Mouse (Mus musculus) B cell, adult 2 months (primary cell): ENCODE measurements around the gene 1810037I17Rik.

ENCODE experiments used
- DNase-seq, 2 experiments: peaks; one replicate each; pipeline ENCODE4 v3.0.0; 2022

1810037I17Rik gene

GRCm38 (mm10) chr3:122924009-122924914, at the start of gene 1810037I17Rik:
Gene 1810037I17Rik, plus strand, starts transcription at chr3:122924203.
- DNase-seq: peak; percentile 95

- no peak for DNase-seq
Observed at GRCm38 (mm10) chr3:122876870-122877269, 47.1 kb upstream of the 1810037I17Rik start.

- no peak for DNase-seq
Observed at GRCm38 (mm10) chr3:122877543-122877942, 46.5 kb upstream of the 1810037I17Rik start.

- DNase-seq: no peak
Observed at GRCm38 (mm10) chr3:122878705-122879315, 45.2 kb upstream of the 1810037I17Rik start.

- no peak for DNase-seq
Observed at GRCm38 (mm10) chr3:122887505-122888301, 36.3 kb upstream of the 1810037I17Rik start.

GRCm38 (mm10) chr3:122888371-122888819, 35.6 kb upstream of the 1810037I17Rik start:
- no peak for DNase-seq

GRCm38 (mm10) chr3:122894772-122895171, 29.2 kb upstream of the 1810037I17Rik start, which contains the start of gene Fabp2:
Gene Fabp2, plus strand, starts transcription at chr3:122895072.
- no peak for DNase-seq

- no peak for DNase-seq
Observed at GRCm38 (mm10) chr3:122895189-122895731, 28.7 kb upstream of the 1810037I17Rik start.

GRCm38 (mm10) chr3:122898254-122898653, 25.7 kb upstream of the 1810037I17Rik start:
- DNase-seq: no peak

GRCm38 (mm10) chr3:122903746-122904433, 20.1 kb upstream of the 1810037I17Rik start:
- DNase-seq: peak; percentile 23 to 28

GRCm38 (mm10) chr3:122907841-122908240, 16.2 kb upstream of the 1810037I17Rik start:
- no peak for DNase-seq

- no peak for DNase-seq
Observed at GRCm38 (mm10) chr3:122915493-122915892, 8.5 kb upstream of the 1810037I17Rik start.

- no peak for DNase-seq
Observed at GRCm38 (mm10) chr3:122916191-122916680, 7.8 kb upstream of the 1810037I17Rik start.

- no peak for DNase-seq
Observed at GRCm38 (mm10) chr3:122918672-122919071, 5.3 kb upstream of the 1810037I17Rik start.

GRCm38 (mm10) chr3:122919260-122919659, 4.7 kb upstream of the 1810037I17Rik start, which contains the start of gene Gm10959:
Gene Gm10959, minus strand, starts transcription at chr3:122919360.
- no peak for DNase-seq

GRCm38 (mm10) chr3:122920572-122921435, 3.2 kb upstream of the 1810037I17Rik start:
- DNase-seq: no peak

- no peak for DNase-seq
Observed at GRCm38 (mm10) chr3:122921676-122922527, 2.1 kb upstream of the 1810037I17Rik start.

GRCm38 (mm10) chr3:122923147-122923546, 856 bp upstream of the 1810037I17Rik start:
- DNase-seq: no peak

- no peak for DNase-seq
Observed at GRCm38 (mm10) chr3:122929723-122930122, 5.7 kb downstream of the 1810037I17Rik start.

- no peak for DNase-seq
Observed at GRCm38 (mm10) chr3:122932466-122932865, 8.5 kb downstream of the 1810037I17Rik start.
